Mouse (Mus musculus) stomach, postnatal 0 days (tissue): ENCODE results near the gene Epo.

Source experiments
- CTCF ChIP-seq: IDR thresholded peaks from 2 replicates; pipeline ENCODE4 v1.5.1; 2016; ENCODE audit warnings: antibody characterized with exemption, low read depth, mild to moderate bottlenecking, moderate library complexity
- EP300 ChIP-seq: optimal IDR thresholded peaks from 2 replicates; pipeline ENCODE3; 2016; ENCODE audit warnings: antibody characterized with exemption

DNA sequence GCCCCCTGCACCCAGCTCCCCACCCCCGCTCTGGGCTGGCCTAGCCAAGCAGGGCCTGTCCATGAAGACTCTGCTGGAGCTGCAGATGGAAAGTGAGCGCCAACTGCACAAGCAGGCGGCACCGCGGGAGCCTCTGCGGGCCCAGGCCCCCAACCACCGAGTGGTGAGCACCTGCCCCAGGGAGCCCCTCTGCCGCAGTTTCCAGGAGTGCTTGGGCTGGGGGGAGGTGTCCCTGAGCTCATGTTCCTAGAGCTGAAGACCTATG is 8.9 kb downstream of the Epo start:
- TF ChIP-seq EP300 = no peak
- no peak for TF ChIP-seq CTCF
